Mouse (Mus musculus) forebrain, postnatal 0 days (tissue): ENCODE measurements at regions not wholly inside any gene's neighbourhood (a gene's known extent, or its start where the extent isn't known, plus 50 kb on each side); places are given as distances from the start of the nearest gene placed in this dataset.
A peak's percentile ranks its signal among the peaks of the same experiment; 100 is the strongest.

Experiments used
- ATAC-seq: fragments of 200-750 bp; cut with Nextera tagmentation; 2 replicates; pipeline ENCODE4 v1.8.0; 2017; ENCODE audit warnings: mild to moderate bottlenecking, moderate library complexity
- DNase-seq: peaks from one replicate; pipeline ENCODE4 v3.0.0-alpha.2; 2015
- H3K27ac ChIP-seq: fragments of 300-500 bp; sonication (generic); 2 replicates; pipeline ENCODE4 v1.5.1; 2014; ENCODE audit warnings: low read depth, mild to moderate bottlenecking, antibody characterized with exemption, low read length, moderate library complexity, mixed read lengths
- H3K27me3 ChIP-seq: fragments of 300-500 bp; sonication (generic); 2 replicates; pipeline ENCODE4 v1.6.1; 2014; ENCODE audit warnings: mild to moderate bottlenecking, low read length, mixed read lengths; ENCODE audit not compliant: insufficient read depth
- H3K36me3 ChIP-seq: fragments of 300-500 bp; sonication (generic); 2 replicates; pipeline ENCODE4 v1.6.1; 2014; ENCODE audit warnings: mild to moderate bottlenecking, moderate library complexity; ENCODE audit not compliant: insufficient read depth
- H3K4me1 ChIP-seq: fragments of 300-500 bp; sonication (generic); 2 replicates; pipeline ENCODE4 v1.6.1; 2014; ENCODE audit warnings: antibody characterized with exemption; ENCODE audit not compliant: insufficient read depth
- H3K4me2 ChIP-seq: fragments of 300-500 bp; sonication (generic); 2 replicates; pipeline ENCODE4 v1.6.1; 2014; ENCODE audit warnings: low read depth, mild to moderate bottlenecking, moderate library complexity
- H3K4me3 ChIP-seq: fragments of 300-500 bp; sonication (generic); 2 replicates; pipeline ENCODE4 v1.5.1; 2014; ENCODE audit warnings: low read depth, low read length, mixed read lengths
- H3K9ac ChIP-seq: fragments of 300-500 bp; sonication (generic); 2 replicates; pipeline ENCODE4 v1.6.1; 2014; ENCODE audit warnings: mild to moderate bottlenecking
- H3K9me3 ChIP-seq: fragments of 300-500 bp; sonication (generic); 2 replicates; pipeline ENCODE4 v1.6.1; 2016; ENCODE audit warnings: low read length
- CTCF ChIP-seq: sonication (generic); IDR thresholded peaks from 2 replicates; pipeline ENCODE4 v1.5.1; 2016; ENCODE audit warnings: antibody characterized with exemption, control low read depth, low read depth
- WGBS: fragments of 180-500 bp; shearing (Covaris S2); extraction: QIAGEN DNeasy Blood & Tissue Kit; methylation state at CpG from one replicate; pipeline ENCODE4 v1.1.7; 2014; 5-methylcytosine and 5-hydroxymethylcytosine counted together

- H3K9ac ChIP-seq, result no peak overlapping the region
- TF ChIP-seq CTCF, result no peak
- H3K27ac ChIP-seq, result no peak overlapping the region
- DNase-seq (no peak), ATAC-seq (no peak)
- no peaks in the 10 kb centered on the region for H3K4me1 ChIP-seq
- WGBS, result 83% methylated on average over 3 of the region's 3 CpGs
- no peaks in the 10 kb centered on the region for H3K9me3 ChIP-seq
- H3K4me3 ChIP-seq, result no peak overlapping the region
- no peaks in the 10 kb centered on the region for H3K27me3 ChIP-seq
- no peak overlapping the region for H3K4me2 ChIP-seq
- no peaks in the 10 kb centered on the region for H3K36me3 ChIP-seq
These were observed 82.0 kb downstream of the Cth start for GRCm38 (mm10) chr3:157842872-157843271.

- Histone ChIP-seq H3K9ac (no peak overlapping the region), H3K36me3 (no peaks in the 10 kb centered on the region), H3K4me2 (no peak overlapping the region), H3K27ac (no peak overlapping the region), H3K4me3 (no peak overlapping the region), H3K9me3 (no peaks in the 10 kb centered on the region), H3K27me3 (no peaks in the 10 kb centered on the region), H3K4me1 (no peaks in the 10 kb centered on the region)
- ATAC-seq (peak; percentile 51), DNase-seq (no peak)
- WGBS, result 20% methylated on average over 2 of the region's 2 CpGs
- TF ChIP-seq CTCF, result no peak
These were observed 83.6 kb downstream of the Cth start for GRCm38 (mm10) chr3:157841164-157841719.

GRCm38 (mm10) chr3:157804307-157804706 lies 120.6 kb downstream of the Cth start:
- Histone ChIP-seq H3K4me2 (no peak overlapping the region), H3K27me3 (no peaks in the 10 kb centered on the region), H3K36me3 (no peaks in the 10 kb centered on the region), H3K27ac (no peak overlapping the region), H3K9ac (no peak overlapping the region), H3K4me3 (no peak overlapping the region), H3K4me1 (no peaks in the 10 kb centered on the region), H3K9me3 (no peaks in the 10 kb centered on the region)
- ATAC-seq (no peak), DNase-seq (no peak)
- 75% methylated on average over 3 of the region's 3 CpGs for WGBS
- no peak for TF ChIP-seq CTCF

GRCm38 (mm10) chr3:157803356-157803755 lies 121.5 kb downstream of the Cth start:
- no peak for DNase-seq
- H3K27me3 ChIP-seq, result no peaks in the 10 kb centered on the region
- no peak overlapping the region for H3K4me2 ChIP-seq
- H3K9ac ChIP-seq, result no peak overlapping the region
- no peak for ATAC-seq
- no peaks in the 10 kb centered on the region for H3K4me1 ChIP-seq
- H3K27ac ChIP-seq, result no peak overlapping the region
- no peak for TF ChIP-seq CTCF
- no peaks in the 10 kb centered on the region for H3K36me3 ChIP-seq
- 72% methylated on average over 4 of the region's 4 CpGs for WGBS
- H3K4me3 ChIP-seq, result no peak overlapping the region
- no peaks in the 10 kb centered on the region for H3K9me3 ChIP-seq

GRCm38 (mm10) chr3:157787559-157788256 lies 137.2 kb downstream of the Cth start:
- no peaks in the 10 kb centered on the region for H3K9me3 ChIP-seq
- WGBS, result 35% methylated on average over 4 of the region's 4 CpGs
- no peaks in the 10 kb centered on the region for H3K27me3 ChIP-seq
- no peaks in the 10 kb centered on the region for H3K36me3 ChIP-seq
- peak; percentile 37 for DNase-seq
- TF ChIP-seq CTCF, result no peak
- no peak overlapping the region for H3K4me2 ChIP-seq
- no peak for ATAC-seq
- H3K4me1 ChIP-seq, result no peaks in the 10 kb centered on the region
- no peak overlapping the region for H3K9ac ChIP-seq
- no peak overlapping the region for H3K27ac ChIP-seq
- no peak overlapping the region for H3K4me3 ChIP-seq

GRCm38 (mm10) chr3:157781071-157781470 lies 143.8 kb downstream of the Cth start:
- no peak for TF ChIP-seq CTCF
- H3K9ac ChIP-seq, result no peak overlapping the region
- WGBS, result 74% methylated on average over 4 of the region's 4 CpGs

GRCm38 (mm10) chr3:157777779-157778178 lies 147.1 kb downstream of the Cth start:
- DNase-seq, result no peak
- no peaks in the 10 kb centered on the region for H3K9me3 ChIP-seq
- H3K4me1 ChIP-seq, result no peaks in the 10 kb centered on the region

More at GRCm38 (mm10) chr3:157781071-157781470, 143.8 kb downstream of the Cth start:
- H3K4me3 ChIP-seq, result no peak overlapping the region
- H3K27ac ChIP-seq, result no peak overlapping the region
- no peaks in the 10 kb centered on the region for H3K27me3 ChIP-seq
- ATAC-seq, result no peak
- H3K36me3 ChIP-seq, result no peaks in the 10 kb centered on the region
- H3K4me2 ChIP-seq, result no peak overlapping the region
- no peaks in the 10 kb centered on the region for H3K9me3 ChIP-seq
- no peak for DNase-seq
- H3K4me1 ChIP-seq, result no peaks in the 10 kb centered on the region

More at GRCm38 (mm10) chr3:157777779-157778178, 147.1 kb downstream of the Cth start:
- no peak overlapping the region for H3K9ac ChIP-seq
- WGBS, result 90% methylated on average over 1 of the region's 1 CpGs
- H3K27me3 ChIP-seq, result no peaks in the 10 kb centered on the region
- no peak for TF ChIP-seq CTCF
- no peak overlapping the region for H3K4me2 ChIP-seq
- no peak overlapping the region for H3K27ac ChIP-seq
- no peaks in the 10 kb centered on the region for H3K36me3 ChIP-seq
- no peak overlapping the region for H3K4me3 ChIP-seq
- ATAC-seq, result no peak
